Mouse (Mus musculus) olfactory bulb, adult 2 months (tissue): ENCODE results near the gene Rgma.

ENCODE experiments used
- CTCF ChIP-seq: fragments of 200-500 bp; IDR thresholded peaks from 2 replicates; pipeline ENCODE4 v1.5.1; 2012; ENCODE audit warnings: low read depth, mild to moderate bottlenecking, low read length, moderate library complexity; ENCODE audit not compliant: insufficient read depth
- POLR2A ChIP-seq: fragments of 200-500 bp; IDR thresholded peaks from 2 replicates; pipeline ENCODE4 v1.6.1; 2012; ENCODE audit warnings: mild to moderate bottlenecking, low read depth, low read length, moderate library complexity; ENCODE audit not compliant: insufficient read depth

DNA sequence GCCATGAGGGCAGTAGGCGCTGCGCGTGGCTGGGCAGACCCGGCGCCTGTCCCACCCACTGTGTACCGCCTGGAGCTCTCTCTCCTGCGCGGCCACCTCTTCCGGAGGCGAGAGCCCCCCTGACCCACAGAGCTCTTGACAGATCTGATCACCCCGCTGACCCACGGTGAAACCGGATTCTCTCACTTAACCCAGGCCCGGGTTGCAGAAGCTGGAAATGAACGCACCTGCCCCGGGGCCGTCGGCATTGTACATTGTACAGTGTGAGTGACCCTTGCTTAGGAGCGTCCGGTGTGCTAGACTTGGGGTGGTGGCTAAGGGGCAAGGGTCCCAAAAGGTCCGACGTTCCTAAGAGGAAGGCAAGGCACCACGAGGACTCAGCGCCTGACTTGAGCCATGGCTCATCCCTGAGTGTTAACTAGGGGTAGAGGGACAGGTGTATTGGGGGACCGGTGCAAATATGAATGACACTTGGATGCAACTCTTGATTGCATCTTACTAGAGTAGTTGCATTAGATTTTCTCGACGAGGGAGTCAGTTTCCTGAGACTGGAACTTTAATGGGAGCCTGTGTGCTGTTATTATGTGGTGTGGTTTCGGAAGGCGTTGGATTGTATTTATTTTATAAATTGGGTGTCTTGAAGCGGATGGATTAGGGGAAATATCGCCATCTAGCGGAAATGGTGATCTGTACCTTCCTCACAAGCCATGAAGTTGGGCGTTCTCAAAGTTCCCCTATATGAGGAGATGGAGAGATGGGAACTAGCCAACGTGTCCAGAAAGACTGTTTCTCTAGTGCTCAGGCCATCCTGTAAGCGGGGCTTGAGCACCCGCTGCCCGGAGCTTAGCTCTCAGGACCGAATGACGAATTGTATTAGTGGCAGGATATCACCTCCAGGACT, 1.0 kb downstream of the Rgma start:
- TF ChIP-seq CTCF (no peak), POLR2A (no peak)
